Mouse (Mus musculus) kidney, adult 2 months (tissue): ENCODE measurements at regions not wholly inside any gene's neighbourhood (a gene's known extent, or its start where the extent isn't known, plus 50 kb on each side); places are given as distances from the start of the nearest gene placed in this dataset.

Source experiments
- CTCF ChIP-seq: fragments of 200-500 bp; conservative IDR thresholded peaks from 2 replicates; pipeline ENCODE4 v1.5.1; 2011; ENCODE audit warnings: low read depth, mild to moderate bottlenecking, control low read depth, low read length, moderate library complexity, mixed read lengths; ENCODE audit not compliant: insufficient read depth, insufficient read length
- POLR2A ChIP-seq: fragments of 200-500 bp; IDR thresholded peaks from one replicate; pipeline ENCODE4 v1.6.1; 2011; ENCODE audit warnings: low read depth, low read length, control low read depth

- no peak for TF ChIP-seq CTCF
- TF ChIP-seq POLR2A, result no peak
These were observed 287.2 kb upstream of the Btbd3 start for GRCm38 (mm10) chr2:137969156-137969555.
